Mouse (Mus musculus): Measurements from ENCODE around the gene Ppp1r14a. TPM values are rescaled to one million over a fixed set of nuclear protein-coding genes. Genes with fewer than 3 reads are reported as not detected.

Ppp1r14a gene
- polyA plus RNA-seq, 1 experiment from 2014 or later, result 16.5 TPM

DNA sequence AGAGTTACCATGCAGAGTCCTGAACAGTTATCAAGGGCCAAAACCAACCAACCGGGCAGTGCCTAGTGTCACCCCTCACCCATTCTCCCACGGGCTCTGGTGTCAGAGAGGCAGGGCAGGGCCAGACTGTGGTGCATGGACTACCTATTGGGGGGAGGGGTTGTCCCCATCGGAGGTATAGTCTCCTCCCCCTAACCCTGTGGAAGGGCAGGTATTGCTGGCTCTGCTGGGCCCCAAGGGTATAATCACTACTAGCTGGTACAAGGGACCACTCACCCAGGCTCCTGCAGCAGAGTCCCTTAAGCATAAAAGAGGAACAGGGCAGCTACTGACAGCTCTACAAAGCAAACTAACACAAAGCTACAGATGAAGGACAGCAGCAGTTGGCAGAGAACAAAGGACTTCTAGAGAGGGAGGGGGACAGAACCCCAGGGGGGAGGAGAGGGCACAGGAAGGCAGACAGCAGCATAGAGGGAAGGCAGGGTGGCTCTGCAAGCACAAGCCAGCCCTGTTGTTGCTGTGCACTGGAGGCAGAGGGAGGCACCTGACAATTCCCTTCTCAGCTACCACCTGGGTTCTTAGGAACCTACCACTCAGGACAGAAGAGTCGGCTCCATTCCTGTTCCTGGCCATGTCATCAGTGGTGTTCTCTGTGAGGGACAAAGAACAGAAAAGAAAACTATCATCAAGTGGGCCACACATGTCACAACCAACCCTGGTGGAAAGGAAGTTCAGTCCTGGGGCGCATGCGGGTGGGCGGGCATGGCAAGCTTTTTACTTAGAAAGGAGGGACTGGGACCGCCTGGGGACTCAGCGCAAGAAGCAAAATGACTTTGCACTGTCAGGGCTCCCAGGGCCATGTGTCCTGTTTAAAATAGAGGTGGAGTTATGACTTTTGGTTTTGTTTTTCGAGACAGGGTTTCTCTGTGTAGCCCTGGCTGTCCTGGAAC, 29.1 kb upstream of the Ppp1r14a start:
- Histone ChIP-seq H3K4me3 (replicated peaks) (no peak overlapping the region), H3K4me1 (peaks cover 22% of the 10 kb centered on the region), H3K27ac (peak overlapping the region; percentile 62), H3K9me3 (no peaks in the 10 kb centered on the region), H3K4me2 (no peak overlapping the region), H3K36me3 (replicated peaks) (no peaks in the 10 kb centered on the region), H3K9ac (0 out of 2 replicates have a peak overlapping the region, but pooled peaks have one; percentile 33), H3K27me3 (no peaks in the 10 kb centered on the region)
- ATAC-seq (ENCODE audit: low FRiP score), result peak; percentile 65
- 72% methylated on average over 10 of the region's 10 CpGs for WGBS

DNA sequence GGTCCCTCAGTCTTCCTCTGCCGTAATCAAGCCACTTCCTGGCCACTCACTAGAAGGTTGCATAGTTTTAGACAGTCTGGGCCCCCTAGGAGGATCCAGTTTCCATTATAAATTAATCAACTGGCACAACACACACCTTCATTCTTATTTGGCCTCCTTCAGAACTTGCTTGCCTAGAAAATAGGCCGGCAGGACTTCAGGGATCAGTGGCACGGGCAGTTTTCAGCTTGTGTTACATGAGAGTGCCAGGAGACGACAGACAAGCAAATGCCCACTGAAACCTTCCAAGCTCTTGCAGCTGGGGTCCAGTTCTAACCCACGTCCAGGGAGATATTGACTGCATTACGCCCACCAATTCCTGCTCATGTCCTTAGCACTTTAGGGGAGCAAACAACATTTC, 27.0 kb upstream of the Ppp1r14a start:
- 85% methylated on average over 6 of the region's 6 CpGs for WGBS
- peaks cover 22% of the 10 kb centered on the region for H3K4me1 ChIP-seq
- ATAC-seq (ENCODE audit: low FRiP score), result no peak

DNA sequence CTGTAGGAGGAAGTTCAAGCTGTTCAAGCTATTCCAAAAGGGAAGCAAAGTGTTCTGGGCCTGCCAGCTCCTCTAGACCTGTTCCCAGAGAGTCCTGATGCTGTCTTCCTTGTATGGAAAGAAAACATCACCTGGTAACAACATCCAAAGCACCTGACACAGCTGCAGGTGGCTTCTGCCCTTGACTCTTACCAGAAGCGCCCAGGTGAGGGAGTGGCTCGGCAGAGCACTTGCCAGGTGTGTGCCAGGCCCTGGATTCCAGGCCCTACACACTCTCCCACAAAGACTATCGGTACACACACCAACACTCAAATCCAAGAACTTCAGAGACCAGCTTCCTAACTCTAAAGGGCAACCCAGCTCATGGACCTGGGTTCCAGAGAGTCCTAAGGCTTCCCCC, 25.3 kb upstream of the Ppp1r14a start:
- no peaks in the 10 kb centered on the region for H3K36me3 ChIP-seq (replicated peaks)
- 97% methylated on average over 3 of the region's 3 CpGs for WGBS
- no peak overlapping the region for H3K27ac ChIP-seq
- H3K4me2 ChIP-seq, result no peak overlapping the region
- H3K9me3 ChIP-seq, result no peaks in the 10 kb centered on the region
- no peaks in the 10 kb centered on the region for H3K27me3 ChIP-seq
- no peak for ATAC-seq (ENCODE audit: low FRiP score)
- no peak overlapping the region for H3K9ac ChIP-seq
- H3K4me1 ChIP-seq, result peaks cover 14% of the 10 kb centered on the region
- no peak overlapping the region for H3K4me3 ChIP-seq (replicated peaks)

More for the DNA sequence above, 27.0 kb upstream of the Ppp1r14a start:
- Histone ChIP-seq H3K27me3 (no peaks in the 10 kb centered on the region), H3K36me3 (replicated peaks) (no peaks in the 10 kb centered on the region), H3K9ac (no peak overlapping the region), H3K4me2 (no peak overlapping the region), H3K4me3 (replicated peaks) (no peak overlapping the region), H3K27ac (no peak overlapping the region), H3K9me3 (no peaks in the 10 kb centered on the region)

DNA sequence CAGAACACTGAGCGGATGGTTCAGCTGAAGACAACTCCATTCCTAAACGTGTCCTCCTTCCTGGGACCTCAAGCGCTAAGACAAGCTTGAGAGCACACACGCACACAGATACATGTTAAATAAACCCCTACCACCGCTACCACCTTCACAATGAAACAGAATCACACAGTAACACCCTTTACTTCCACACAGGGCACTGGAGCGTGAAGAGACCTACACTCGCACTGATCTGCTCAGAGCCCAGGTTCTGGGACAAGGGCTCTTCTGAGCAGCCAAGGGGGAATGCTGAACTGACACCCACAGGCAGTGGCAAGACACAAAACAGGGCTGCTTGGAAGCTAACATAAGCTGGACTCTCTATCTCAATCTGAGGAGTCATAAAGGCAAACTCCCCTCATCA, 23.5 kb upstream of the Ppp1r14a start:
- no peak overlapping the region for H3K9ac ChIP-seq
- H3K36me3 ChIP-seq (replicated peaks), result no peaks in the 10 kb centered on the region
- no peaks in the 10 kb centered on the region for H3K27me3 ChIP-seq
- H3K4me2 ChIP-seq, result no peak overlapping the region
- H3K4me3 ChIP-seq (replicated peaks), result no peak overlapping the region
- H3K27ac ChIP-seq, result no peak overlapping the region
- 79% methylated on average over 7 of the region's 7 CpGs for WGBS
- H3K9me3 ChIP-seq, result no peaks in the 10 kb centered on the region
- H3K4me1 ChIP-seq, result no peaks in the 10 kb centered on the region
- no peak for ATAC-seq (ENCODE audit: low FRiP score)

DNA sequence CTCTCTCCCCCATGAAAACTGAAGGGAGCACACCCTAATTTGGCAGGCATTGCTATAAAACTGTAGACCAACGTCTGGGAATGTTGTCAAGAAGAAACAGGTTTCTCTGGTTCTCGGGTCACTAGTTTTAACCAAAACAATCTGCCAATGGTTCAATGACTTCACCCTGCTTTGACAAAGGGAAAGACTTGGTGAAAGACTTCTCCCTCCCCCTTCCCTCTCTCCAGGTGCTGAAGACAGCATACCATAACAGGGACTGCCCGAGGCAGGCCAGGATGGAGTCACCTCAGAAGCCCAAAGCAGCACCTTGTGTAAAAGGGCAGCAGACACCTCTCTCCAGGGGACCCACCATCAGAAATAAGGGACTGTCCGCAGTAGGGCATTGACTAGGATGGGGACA, 22.2 kb upstream of the Ppp1r14a start:
- Histone ChIP-seq H3K4me2 (no peak overlapping the region), H3K27me3 (no peaks in the 10 kb centered on the region), H3K36me3 (replicated peaks) (no peaks in the 10 kb centered on the region), H3K4me1 (no peaks in the 10 kb centered on the region), H3K9ac (no peak overlapping the region), H3K9me3 (no peaks in the 10 kb centered on the region), H3K4me3 (replicated peaks) (no peak overlapping the region), H3K27ac (no peak overlapping the region)
- ATAC-seq (ENCODE audit: low FRiP score), result no peak
- 51% methylated on average over 4 of the region's 4 CpGs for WGBS

DNA sequence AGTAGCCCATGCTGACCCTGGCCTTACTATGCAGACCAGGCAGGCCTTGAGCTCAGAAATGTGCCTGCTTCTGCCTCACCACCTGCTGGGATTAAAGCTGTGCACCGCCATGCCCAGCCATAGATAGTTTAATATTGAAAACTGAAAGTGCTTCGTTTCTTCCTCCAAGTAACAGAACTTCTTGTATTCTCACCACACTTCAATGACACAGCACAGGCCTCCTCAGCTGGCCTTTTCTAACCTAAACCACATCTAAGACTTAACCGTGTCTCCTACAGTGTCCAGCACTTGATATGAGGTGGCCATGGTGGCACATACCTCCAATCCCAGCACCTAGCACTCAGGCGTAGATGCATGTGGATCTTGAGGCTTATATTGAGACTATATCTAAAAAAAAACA, 18.7 kb upstream of the Ppp1r14a start:
- Histone ChIP-seq H3K4me1 (no peaks in the 10 kb centered on the region), H3K36me3 (replicated peaks) (no peaks in the 10 kb centered on the region), H3K9me3 (no peaks in the 10 kb centered on the region), H3K4me3 (replicated peaks) (no peak overlapping the region), H3K27ac (no peak overlapping the region), H3K4me2 (no peak overlapping the region), H3K9ac (no peak overlapping the region), H3K27me3 (no peaks in the 10 kb centered on the region)
- 88% methylated on average over 4 of the region's 4 CpGs for WGBS
- ATAC-seq (ENCODE audit: low FRiP score), result no peak

DNA sequence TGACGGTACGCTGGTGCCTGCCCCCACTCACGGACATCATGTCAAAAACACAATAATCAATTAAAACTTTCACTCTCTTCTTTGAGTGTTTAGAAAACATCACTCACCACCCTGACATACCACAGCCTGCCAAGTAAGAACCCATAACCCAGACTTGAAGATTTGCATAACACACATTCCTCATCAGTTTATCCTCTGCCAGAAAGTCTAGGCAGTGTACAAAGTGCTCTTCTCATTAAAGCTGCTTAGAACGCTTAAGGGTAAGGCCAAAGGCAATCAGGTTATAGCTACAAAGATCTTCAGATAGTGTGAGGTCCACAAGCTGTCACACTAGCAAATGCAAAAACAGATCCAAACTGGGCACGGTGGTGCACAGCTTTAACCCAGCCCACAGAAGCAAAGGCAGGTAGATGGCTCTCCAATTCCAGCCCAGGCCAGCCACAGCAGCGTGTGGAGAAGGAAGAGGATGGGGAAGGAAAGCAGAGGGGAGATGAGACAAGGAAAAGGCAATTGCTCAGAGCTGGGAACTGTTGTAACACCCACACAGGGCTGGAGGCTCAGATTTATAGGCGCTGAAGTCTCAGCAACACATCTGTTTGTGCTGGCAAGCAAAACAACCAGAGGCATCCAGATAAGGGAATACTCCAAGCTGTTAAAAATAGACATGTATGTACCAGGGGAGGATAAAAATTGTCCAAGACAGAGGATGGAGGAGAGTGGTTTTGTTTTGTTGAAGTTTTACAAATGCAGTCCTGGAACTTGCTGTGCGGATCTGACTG, 17.2 kb upstream of the Ppp1r14a start:
- WGBS, result 88% methylated on average over 8 of the region's 8 CpGs
- Histone ChIP-seq H3K27me3 (no peaks in the 10 kb centered on the region), H3K9ac (no peak overlapping the region), H3K4me2 (no peak overlapping the region), H3K4me3 (replicated peaks) (no peak overlapping the region), H3K4me1 (no peaks in the 10 kb centered on the region), H3K36me3 (replicated peaks) (no peaks in the 10 kb centered on the region), H3K27ac (no peak overlapping the region), H3K9me3 (no peaks in the 10 kb centered on the region)
- ATAC-seq (ENCODE audit: low FRiP score), result no peak

DNA sequence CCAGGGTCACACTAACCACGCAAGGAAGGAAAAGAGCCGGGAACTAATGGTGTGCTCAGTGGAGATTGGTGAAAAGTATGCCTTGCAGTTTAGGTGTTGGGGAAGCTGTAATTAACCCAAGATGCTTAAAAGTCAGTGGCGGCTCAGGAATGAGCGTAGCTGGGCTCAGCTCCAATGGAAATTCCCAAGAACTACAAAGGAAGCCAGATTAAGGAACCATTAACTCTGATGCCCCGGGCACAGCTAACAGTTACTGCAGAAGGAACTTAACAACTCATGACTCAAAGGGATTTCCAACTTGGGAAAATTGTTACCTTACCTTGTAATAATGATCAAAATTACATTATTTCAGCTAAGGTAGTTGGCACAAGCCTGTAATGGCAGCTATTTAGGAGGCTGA, 12.4 kb upstream of the Ppp1r14a start:
- Histone ChIP-seq H3K9me3 (no peaks in the 10 kb centered on the region), H3K4me1 (peaks cover 10% of the 10 kb centered on the region), H3K36me3 (replicated peaks) (no peaks in the 10 kb centered on the region), H3K4me2 (no peak overlapping the region), H3K27me3 (peaks cover 19% of the 10 kb centered on the region), H3K4me3 (replicated peaks) (no peak overlapping the region), H3K9ac (no peak overlapping the region), H3K27ac (no peak overlapping the region)
- WGBS, result 81% methylated on average over 5 of the region's 5 CpGs
- ATAC-seq (ENCODE audit: low FRiP score), result no peak

DNA sequence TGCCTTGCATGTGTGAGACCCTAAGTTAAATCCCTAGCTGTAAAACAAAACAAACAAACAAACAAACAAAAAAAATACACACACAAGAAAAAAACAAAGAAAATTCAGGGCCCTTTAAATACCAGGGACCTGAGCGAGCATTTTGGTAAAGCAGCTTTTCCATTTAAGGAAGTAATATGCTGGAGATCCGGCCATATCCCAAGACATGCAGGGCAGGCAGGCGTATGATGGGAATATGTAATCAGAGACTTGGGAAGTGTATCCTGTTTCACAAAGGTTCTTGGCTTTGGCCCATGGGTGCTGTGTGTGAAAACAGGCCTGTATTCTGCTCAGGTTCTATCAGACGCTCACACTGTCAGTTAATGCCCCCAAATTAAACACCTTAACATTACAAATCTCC, 11.6 kb upstream of the Ppp1r14a start:
- H3K9me3 ChIP-seq, result no peaks in the 10 kb centered on the region
- peaks cover 15% of the 10 kb centered on the region for H3K4me1 ChIP-seq
- H3K27ac ChIP-seq, result no peak overlapping the region
- no peaks in the 10 kb centered on the region for H3K36me3 ChIP-seq (replicated peaks)
- no peak overlapping the region for H3K4me3 ChIP-seq (replicated peaks)
- no peak for ATAC-seq (ENCODE audit: low FRiP score)
- no peak overlapping the region for H3K9ac ChIP-seq
- WGBS, result 89% methylated on average over 4 of the region's 4 CpGs
- no peak overlapping the region for H3K4me2 ChIP-seq
- H3K27me3 ChIP-seq, result peaks cover 27% of the 10 kb centered on the region

DNA sequence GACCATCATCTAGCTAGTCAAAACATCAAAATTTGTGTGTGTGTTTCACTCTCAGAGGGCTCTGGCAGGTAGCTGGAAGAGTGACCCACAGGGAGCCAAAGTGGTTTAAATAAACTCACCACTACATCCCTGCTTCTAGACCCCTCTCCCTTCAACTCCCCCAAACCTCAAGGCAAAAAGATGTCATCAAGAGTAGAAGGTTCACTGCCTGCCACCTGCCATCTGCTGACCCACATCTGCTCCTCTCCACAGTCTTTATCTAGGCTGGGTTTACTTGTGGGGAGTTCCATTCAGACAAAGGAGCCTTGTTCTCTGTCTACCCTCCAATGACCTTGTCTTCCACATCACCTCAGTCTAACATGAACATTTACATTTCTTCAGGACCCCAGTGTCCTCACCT, 9.8 kb upstream of the Ppp1r14a start:
- peaks cover 15% of the 10 kb centered on the region for H3K4me1 ChIP-seq
- no peak overlapping the region for H3K27ac ChIP-seq
- H3K36me3 ChIP-seq (replicated peaks), result no peaks in the 10 kb centered on the region
- H3K9ac ChIP-seq, result no peak overlapping the region
- no peak for ATAC-seq (ENCODE audit: low FRiP score)
- no peaks in the 10 kb centered on the region for H3K9me3 ChIP-seq
- no peak overlapping the region for H3K4me2 ChIP-seq
- H3K4me3 ChIP-seq (replicated peaks), result no peak overlapping the region
- peaks cover 41% of the 10 kb centered on the region for H3K27me3 ChIP-seq

DNA sequence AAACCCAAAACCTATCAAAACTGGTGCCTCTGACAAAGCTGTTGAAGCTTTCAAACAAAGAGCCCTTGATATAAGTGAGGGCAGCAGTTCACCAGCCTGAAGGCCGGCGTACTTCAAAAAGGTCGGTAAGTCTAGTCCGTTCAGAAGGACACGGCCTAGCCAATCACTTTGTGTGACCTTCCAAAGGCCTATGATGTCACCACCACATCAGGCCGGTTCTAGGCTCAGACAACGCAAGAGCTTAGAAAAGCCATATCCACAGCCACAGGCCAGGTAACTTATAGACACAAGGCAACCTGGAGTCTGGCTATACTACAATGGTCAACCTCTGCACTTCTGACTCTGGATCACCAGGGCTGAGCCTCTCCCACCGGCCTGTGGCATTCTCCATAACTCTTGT, 9.2 kb upstream of the Ppp1r14a start:
- Histone ChIP-seq H3K4me2 (no peak overlapping the region), H3K9ac (no peak overlapping the region), H3K4me3 (replicated peaks) (no peak overlapping the region), H3K4me1 (peaks cover 15% of the 10 kb centered on the region), H3K27me3 (peaks cover 48% of the 10 kb centered on the region), H3K27ac (no peak overlapping the region), H3K9me3 (no peaks in the 10 kb centered on the region), H3K36me3 (replicated peaks) (no peaks in the 10 kb centered on the region)
- 90% methylated on average over 8 of the region's 8 CpGs for WGBS
- ATAC-seq (ENCODE audit: low FRiP score), result no peak

DNA sequence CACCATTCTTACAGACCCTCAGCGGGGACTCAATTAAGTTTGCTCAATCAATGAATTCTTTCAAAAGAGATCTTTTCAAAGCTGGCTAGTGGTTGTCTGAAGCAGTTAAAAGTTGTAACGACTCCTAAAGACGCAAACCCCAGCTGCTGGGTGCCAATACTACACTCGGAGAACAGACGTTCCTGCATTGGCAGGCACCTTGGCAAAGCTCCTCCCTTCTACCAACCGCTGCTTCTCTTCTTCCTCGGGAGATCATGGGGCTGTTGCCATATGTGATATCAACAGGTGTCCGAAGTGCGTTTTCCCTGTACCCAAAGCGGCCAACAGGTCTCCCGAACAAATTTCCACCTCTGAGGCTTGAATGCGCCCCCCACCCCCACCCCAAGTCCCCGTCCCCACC, 8.3 kb upstream of the Ppp1r14a start:
- H3K9ac ChIP-seq, result peak overlapping the region; percentile 70; the same call in 1 of the 2 replicates
- H3K27ac ChIP-seq, result no peak overlapping the region
- 6% methylated on average over 13 of the region's 13 CpGs for WGBS
- peaks cover 52% of the 10 kb centered on the region for H3K27me3 ChIP-seq
- H3K36me3 ChIP-seq (replicated peaks), result no peaks in the 10 kb centered on the region
- H3K9me3 ChIP-seq, result no peaks in the 10 kb centered on the region
- H3K4me3 ChIP-seq (replicated peaks), result peak overlapping the region; percentile 59
- H3K4me2 ChIP-seq, result peak overlapping the region; percentile 99
- no peak for ATAC-seq (ENCODE audit: low FRiP score)
- H3K4me1 ChIP-seq, result peaks cover 15% of the 10 kb centered on the region
